Mouse (Mus musculus) hindbrain, postnatal 0 days (tissue): ENCODE results near the gene Tubgcp6. TPM values are rescaled to one million over a fixed set of nuclear protein-coding genes. Genes with fewer than 3 reads are reported as not detected.

Experiments used
- ATAC-seq: fragments of 200-750 bp; cut with Nextera tagmentation; 2 replicates; pipeline ENCODE4 v1.8.0; 2017; ENCODE audit warnings: mild to moderate bottlenecking, moderate TSS enrichment, moderate library complexity
- DNase-seq: peaks from one replicate; pipeline ENCODE4 v3.0.0-alpha.2; 2015; ENCODE audit warnings: low spot score
- H3K27ac ChIP-seq: fragments of 300-500 bp; sonication (generic); 2 replicates; pipeline ENCODE4 v1.5.1; 2014; ENCODE audit warnings: mild to moderate bottlenecking
- H3K27me3 ChIP-seq: fragments of 300-500 bp; sonication (generic); 2 replicates; pipeline ENCODE4 v1.6.1; 2014; ENCODE audit warnings: low read length, mixed read lengths; ENCODE audit not compliant: insufficient read depth
- H3K36me3 ChIP-seq: fragments of 300-500 bp; sonication (generic); 2 replicates; pipeline ENCODE4 v1.6.1; 2014; ENCODE audit warnings: low read length, mixed read lengths; ENCODE audit not compliant: insufficient read depth
- H3K4me1 ChIP-seq: fragments of 300-500 bp; sonication (generic); 2 replicates; pipeline ENCODE4 v1.6.1; 2014; ENCODE audit warnings: antibody characterized with exemption, low read length, mixed read lengths; ENCODE audit not compliant: insufficient read depth
- H3K4me2 ChIP-seq: fragments of 300-500 bp; sonication (generic); 2 replicates; pipeline ENCODE4 v1.6.1; 2014; ENCODE audit warnings: low read depth, mild to moderate bottlenecking, low read length, moderate library complexity, mixed read lengths
- H3K4me3 ChIP-seq: fragments of 300-500 bp; sonication (generic); 2 replicates; pipeline ENCODE4 v1.5.1; 2014; ENCODE audit warnings: low read length
- H3K9ac ChIP-seq: fragments of 300-500 bp; sonication (generic); replicated peaks from 2 replicates; pipeline ENCODE4 v1.6.1; 2014; ENCODE audit warnings: mild to moderate bottlenecking, low read length, moderate library complexity, mixed read lengths
- H3K9me3 ChIP-seq: fragments of 300-500 bp; sonication (generic); 2 replicates; pipeline ENCODE4 v1.6.1; 2016; ENCODE audit warnings: low read length, mixed read lengths
- CTCF ChIP-seq: IDR thresholded peaks from 2 replicates; pipeline ENCODE4 v1.5.1; 2016; ENCODE audit warnings: antibody characterized with exemption, control low read depth, low read depth
- WGBS: fragments of 180-500 bp; shearing (Covaris S2); extraction: QIAGEN DNeasy Blood & Tissue Kit; methylation state at CpG from one replicate; pipeline ENCODE4 v1.1.7; 2014; 5-methylcytosine and 5-hydroxymethylcytosine counted together
- polyA plus RNA-seq: library from polyadenylated mRNA; unstranded; fragments of >200 nt; fragmentation: Nextera tagmentation; extraction: Ambion mirVana; gene quantifications from 2 replicates; pipeline ENCODE4 v1.2.1, GENCODE M21; 2015
- total RNA-seq: library from RNA; depleted of rRNA; stranded (reverse); fragments of >200 nt; gene quantifications from 2 replicates; pipeline ENCODE4 v1.2.3, GENCODE M21; 2014

Gene Tubgcp6
- total and polyA plus RNA-seq, 2 experiments from 2014 or later = 10.6 to 54.7 TPM

DNA sequence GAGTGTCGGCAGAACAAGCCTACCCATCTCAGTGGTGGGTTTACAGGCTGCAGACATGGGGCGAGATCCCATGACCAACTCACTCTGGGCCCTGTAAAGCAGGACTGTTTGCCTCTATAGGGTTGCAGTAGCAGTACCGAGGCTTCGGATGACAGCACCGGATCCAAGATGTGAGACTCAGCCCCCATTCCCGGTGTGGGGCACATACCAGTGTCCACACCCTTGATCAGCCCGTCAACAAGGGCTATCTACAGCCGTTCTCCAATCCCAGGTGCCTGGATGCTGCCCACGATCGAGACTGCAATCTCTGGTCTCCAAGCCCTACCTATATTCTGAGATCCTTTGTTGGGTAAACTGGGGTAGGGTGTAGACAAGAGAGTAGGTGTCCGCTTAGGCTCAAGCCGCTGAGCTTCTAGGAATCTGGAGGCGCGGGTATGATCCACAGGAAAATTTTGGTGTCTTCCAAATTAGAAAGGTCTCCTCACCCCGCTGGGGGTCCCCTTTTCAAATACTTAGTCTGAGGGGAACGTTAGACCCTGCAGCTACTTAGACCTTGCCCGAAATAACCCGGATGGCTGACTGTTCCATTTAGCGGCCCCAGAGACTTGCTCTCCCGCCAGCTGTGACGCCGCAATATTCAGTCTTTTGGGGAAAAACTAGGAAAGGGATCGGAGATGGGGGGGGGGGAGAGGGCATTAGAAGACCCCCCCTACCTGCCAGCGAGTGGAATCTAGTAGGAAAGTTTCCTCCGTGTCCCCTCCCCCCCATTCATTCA, 25.8 kb upstream of the Tubgcp6 start:
- DNase-seq (no peak), ATAC-seq (0 out of 2 replicates have a peak, but pooled peaks have one; percentile 11)
- TF ChIP-seq CTCF = no peak
- no peaks in the 10 kb centered on the region for H3K9me3 ChIP-seq
- peak overlapping the region; percentile 76 for H3K9ac ChIP-seq
- peak overlapping the region; percentile 74 for H3K4me3 ChIP-seq
- H3K27me3 ChIP-seq = no peaks in the 10 kb centered on the region
- H3K4me2 ChIP-seq = peak overlapping the region; percentile 81
- WGBS = 4% methylated on average over 25 of the region's 25 CpGs
- peaks cover 4% of the 10 kb centered on the region; the same call in 1 of the 2 replicates for H3K36me3 ChIP-seq
- H3K4me1 ChIP-seq = peaks cover 20% of the 10 kb centered on the region
- H3K27ac ChIP-seq = peak overlapping the region; percentile 72

- WGBS = 39% methylated on average over 4 of the region's 4 CpGs
These were observed 25.0 kb upstream of the Tubgcp6 start for GRCm38 (mm10) chr15:89147895-89148294.

GRCm38 (mm10) chr15:89147456-89147855, 24.5 kb upstream of the Tubgcp6 start:
- no peak for TF ChIP-seq CTCF
- no peak for DNase-seq
- no peak overlapping the region for H3K27ac ChIP-seq
- peak overlapping the region; percentile 50; the same call in 1 of the 2 replicates for H3K9ac ChIP-seq
- H3K4me1 ChIP-seq = peaks cover 20% of the 10 kb centered on the region
- no peaks in the 10 kb centered on the region for H3K36me3 ChIP-seq
- no peaks in the 10 kb centered on the region for H3K27me3 ChIP-seq
- ATAC-seq = no peak
- H3K4me3 ChIP-seq = peak overlapping the region; percentile 37
- no peaks in the 10 kb centered on the region for H3K9me3 ChIP-seq
- WGBS = 21% methylated on average over 10 of the region's 10 CpGs
- H3K4me2 ChIP-seq = peak overlapping the region; percentile 81

More at GRCm38 (mm10) chr15:89147895-89148294, 25.0 kb upstream of the Tubgcp6 start:
- H3K27me3 ChIP-seq = no peaks in the 10 kb centered on the region
- H3K9ac ChIP-seq = no peak overlapping the region
- no peak overlapping the region for H3K27ac ChIP-seq
- H3K4me2 ChIP-seq = peak overlapping the region; percentile 81
- no peak for TF ChIP-seq CTCF
- peaks cover 20% of the 10 kb centered on the region for H3K4me1 ChIP-seq
- ATAC-seq (no peak), DNase-seq (no peak)
- no peaks in the 10 kb centered on the region for H3K36me3 ChIP-seq
- H3K9me3 ChIP-seq = no peaks in the 10 kb centered on the region
- H3K4me3 ChIP-seq = peak overlapping the region; percentile 74

- ATAC-seq = no peak
- peak; percentile 54 for DNase-seq
- WGBS = 6% methylated on average over 15 of the region's 16 CpGs
These were observed 24.1 kb upstream of the Tubgcp6 start for GRCm38 (mm10) chr15:89147024-89147423.

DNA sequence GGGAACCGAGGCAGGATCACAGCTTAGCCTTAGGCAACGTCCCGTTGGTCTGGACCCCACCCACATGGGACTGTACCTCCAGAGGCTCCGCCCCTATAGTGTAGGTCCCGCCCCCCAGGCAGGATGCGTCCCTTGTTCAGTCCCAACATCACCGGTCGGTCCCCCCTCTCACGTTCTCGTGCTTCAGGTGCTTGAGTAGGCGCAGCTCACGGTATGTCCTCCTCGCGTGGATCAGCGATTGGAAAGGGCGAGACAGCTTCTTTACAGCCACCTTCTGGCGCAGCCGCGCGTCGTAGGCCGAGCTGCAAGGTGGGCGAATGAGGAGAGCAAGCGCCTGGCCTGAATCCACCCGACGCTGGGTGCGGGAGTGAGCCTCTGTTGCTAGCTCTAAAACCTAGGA, 23.6 kb upstream of the Tubgcp6 start:
- H3K36me3 ChIP-seq = no peaks in the 10 kb centered on the region
- DNase-seq (peak; percentile 63), ATAC-seq (peak; percentile 42; the same call in 1 of the 2 replicates)
- peak overlapping the region; percentile 81 for H3K4me2 ChIP-seq
- TF ChIP-seq CTCF = 0 out of 2 replicates have a peak, but pooled peaks have one; percentile 20
- H3K9me3 ChIP-seq = no peaks in the 10 kb centered on the region
- H3K9ac ChIP-seq = peak overlapping the region; percentile 50
- WGBS = 4% methylated on average over 27 of the region's 27 CpGs
- H3K27ac ChIP-seq = peak overlapping the region; percentile 60; the same call in 1 of the 2 replicates
- no peaks in the 10 kb centered on the region for H3K27me3 ChIP-seq
- H3K4me1 ChIP-seq = peaks cover 20% of the 10 kb centered on the region
- peak overlapping the region; percentile 37 for H3K4me3 ChIP-seq

More at GRCm38 (mm10) chr15:89147024-89147423, 24.1 kb upstream of the Tubgcp6 start:
- Histone ChIP-seq H3K4me2 (peak overlapping the region; percentile 81), H3K27ac (peak overlapping the region; percentile 60; the same call in 1 of the 2 replicates), H3K27me3 (no peaks in the 10 kb centered on the region), H3K4me3 (peak overlapping the region; percentile 37), H3K4me1 (peaks cover 20% of the 10 kb centered on the region), H3K9ac (peak overlapping the region; percentile 50), H3K36me3 (no peaks in the 10 kb centered on the region), H3K9me3 (no peaks in the 10 kb centered on the region)
- TF ChIP-seq CTCF = no peak

GRCm38 (mm10) chr15:89145813-89146350, 23.0 kb upstream of the Tubgcp6 start:
- Histone ChIP-seq H3K27me3 (no peaks in the 10 kb centered on the region), H3K4me1 (peaks cover 20% of the 10 kb centered on the region), H3K9ac (no peak overlapping the region), H3K36me3 (no peaks in the 10 kb centered on the region), H3K4me3 (peak overlapping the region; percentile 37), H3K27ac (no peak overlapping the region), H3K4me2 (peak overlapping the region; percentile 81), H3K9me3 (no peaks in the 10 kb centered on the region)
- DNase-seq (no peak), ATAC-seq (no peak)
- WGBS = 81% methylated on average over 24 of the region's 24 CpGs
- no peak for TF ChIP-seq CTCF
